Mouse (Mus musculus): ENCODE results near the gene Zeb2. TPM values are rescaled to one million over a fixed set of nuclear protein-coding genes. Genes with fewer than 3 reads are reported as not detected.

Zeb2 gene
- polyA plus RNA-seq, 1 experiment from 2014 or later, result 37.4 TPM

- WGBS, result 92% methylated on average over 5 of the region's 5 CpGs
- Histone ChIP-seq H3K27ac (no peak overlapping the region), H3K36me3 (no peaks in the 10 kb centered on the region), H3K9ac (no peak overlapping the region), H3K27me3 (replicated peaks) (no peaks in the 10 kb centered on the region), H3K9me3 (no peaks in the 10 kb centered on the region), H3K4me1 (replicated peaks) (peaks cover 3% of the 10 kb centered on the region; the same call in 1 of the 2 replicates), H3K4me2 (replicated peaks) (no peak overlapping the region), H3K4me3 (replicated peaks) (no peak overlapping the region)
- no peak for ATAC-seq
Observed at GRCm38 (mm10) chr2:45092654-45093053, 24.5 kb downstream of the Zeb2 start.

- no peak for ATAC-seq
- H3K27ac ChIP-seq, result no peak overlapping the region
- 88% methylated on average over 8 of the region's 8 CpGs for WGBS
Observed at GRCm38 (mm10) chr2:45090529-45091297, 26.5 kb downstream of the Zeb2 start.

GRCm38 (mm10) chr2:45089251-45089530, 28.0 kb downstream of the Zeb2 start:
- H3K4me1 ChIP-seq (replicated peaks), result no peaks in the 10 kb centered on the region
- no peaks in the 10 kb centered on the region for H3K9me3 ChIP-seq
- no peaks in the 10 kb centered on the region for H3K36me3 ChIP-seq
- no peak overlapping the region for H3K27ac ChIP-seq
- H3K4me3 ChIP-seq (replicated peaks), result no peak overlapping the region
- ATAC-seq, result no peak
- H3K9ac ChIP-seq, result no peak overlapping the region
- H3K4me2 ChIP-seq (replicated peaks), result no peak overlapping the region
- WGBS, result 62% methylated on average over 3 of the region's 3 CpGs
- no peaks in the 10 kb centered on the region for H3K27me3 ChIP-seq (replicated peaks)

More at GRCm38 (mm10) chr2:45090529-45091297, 26.5 kb downstream of the Zeb2 start:
- Histone ChIP-seq H3K36me3 (no peaks in the 10 kb centered on the region), H3K9me3 (no peaks in the 10 kb centered on the region), H3K4me1 (replicated peaks) (no peaks in the 10 kb centered on the region), H3K9ac (no peak overlapping the region), H3K4me2 (replicated peaks) (no peak overlapping the region), H3K27me3 (replicated peaks) (no peaks in the 10 kb centered on the region), H3K4me3 (replicated peaks) (no peak overlapping the region)

- no peaks in the 10 kb centered on the region for H3K9me3 ChIP-seq
- no peak overlapping the region for H3K9ac ChIP-seq
- WGBS, result 58% methylated on average over 15 of the region's 15 CpGs
- no peak overlapping the region for H3K4me2 ChIP-seq (replicated peaks)
- no peaks in the 10 kb centered on the region for H3K36me3 ChIP-seq
- no peak overlapping the region for H3K4me3 ChIP-seq (replicated peaks)
- no peaks in the 10 kb centered on the region for H3K27me3 ChIP-seq (replicated peaks)
- no peak for ATAC-seq
- H3K27ac ChIP-seq, result no peak overlapping the region
- no peaks in the 10 kb centered on the region for H3K4me1 ChIP-seq (replicated peaks)
Observed at GRCm38 (mm10) chr2:45088435-45089250, 28.6 kb downstream of the Zeb2 start.

- Histone ChIP-seq H3K4me1 (replicated peaks) (no peaks in the 10 kb centered on the region), H3K4me2 (replicated peaks) (no peak overlapping the region), H3K36me3 (no peaks in the 10 kb centered on the region), H3K4me3 (replicated peaks) (no peak overlapping the region), H3K27me3 (replicated peaks) (no peaks in the 10 kb centered on the region), H3K9me3 (no peaks in the 10 kb centered on the region), H3K9ac (no peak overlapping the region), H3K27ac (no peak overlapping the region)
- no peak for ATAC-seq
- WGBS, result 34% methylated on average over 4 of the region's 4 CpGs
Observed at GRCm38 (mm10) chr2:45087208-45087607, 30.0 kb downstream of the Zeb2 start.

- Histone ChIP-seq H3K9me3 (no peaks in the 10 kb centered on the region), H3K9ac (no peak overlapping the region), H3K4me3 (replicated peaks) (no peak overlapping the region), H3K4me2 (replicated peaks) (no peak overlapping the region), H3K4me1 (replicated peaks) (no peaks in the 10 kb centered on the region), H3K27ac (no peak overlapping the region), H3K27me3 (replicated peaks) (no peaks in the 10 kb centered on the region), H3K36me3 (no peaks in the 10 kb centered on the region)
- ATAC-seq, result no peak
- WGBS, result 92% methylated on average over 5 of the region's 5 CpGs
Observed at GRCm38 (mm10) chr2:45085653-45086052, 31.5 kb downstream of the Zeb2 start.

- 60% methylated on average over 10 of the region's 10 CpGs for WGBS
- Histone ChIP-seq H3K9ac (no peak overlapping the region), H3K27ac (no peak overlapping the region), H3K4me2 (replicated peaks) (no peak overlapping the region), H3K9me3 (no peaks in the 10 kb centered on the region), H3K4me3 (replicated peaks) (no peak overlapping the region), H3K27me3 (replicated peaks) (no peaks in the 10 kb centered on the region), H3K36me3 (no peaks in the 10 kb centered on the region), H3K4me1 (replicated peaks) (no peaks in the 10 kb centered on the region)
- ATAC-seq, result no peak
Observed at GRCm38 (mm10) chr2:45083042-45083441, 34.2 kb downstream of the Zeb2 start.

GRCm38 (mm10) chr2:45081559-45081958, 35.6 kb downstream of the Zeb2 start:
- Histone ChIP-seq H3K4me2 (replicated peaks) (no peak overlapping the region), H3K36me3 (no peaks in the 10 kb centered on the region), H3K4me3 (replicated peaks) (no peak overlapping the region), H3K27ac (no peak overlapping the region), H3K27me3 (replicated peaks) (no peaks in the 10 kb centered on the region), H3K9me3 (no peaks in the 10 kb centered on the region), H3K9ac (no peak overlapping the region), H3K4me1 (replicated peaks) (no peaks in the 10 kb centered on the region)
- ATAC-seq, result no peak
- 77% methylated on average over 4 of the region's 4 CpGs for WGBS

- no peaks in the 10 kb centered on the region for H3K36me3 ChIP-seq
- H3K27me3 ChIP-seq (replicated peaks), result no peaks in the 10 kb centered on the region
- no peak overlapping the region for H3K27ac ChIP-seq
- no peak overlapping the region for H3K9ac ChIP-seq
- H3K9me3 ChIP-seq, result no peaks in the 10 kb centered on the region
- ATAC-seq, result no peak
- 57% methylated on average over 3 of the region's 3 CpGs for WGBS
- no peak overlapping the region for H3K4me3 ChIP-seq (replicated peaks)
- H3K4me1 ChIP-seq (replicated peaks), result no peaks in the 10 kb centered on the region
- H3K4me2 ChIP-seq (replicated peaks), result no peak overlapping the region
Observed at GRCm38 (mm10) chr2:45077938-45078487, 39.2 kb downstream of the Zeb2 start.

GRCm38 (mm10) chr2:45077383-45077782, 39.8 kb downstream of the Zeb2 start:
- H3K9ac ChIP-seq, result no peak overlapping the region
- no peaks in the 10 kb centered on the region for H3K36me3 ChIP-seq
- no peaks in the 10 kb centered on the region for H3K4me1 ChIP-seq (replicated peaks)
- no peak for ATAC-seq
- WGBS, result 84% methylated on average over 5 of the region's 5 CpGs
- H3K4me3 ChIP-seq (replicated peaks), result no peak overlapping the region
- no peak overlapping the region for H3K4me2 ChIP-seq (replicated peaks)
- no peaks in the 10 kb centered on the region for H3K9me3 ChIP-seq
- no peaks in the 10 kb centered on the region for H3K27me3 ChIP-seq (replicated peaks)
- H3K27ac ChIP-seq, result no peak overlapping the region

- no peak overlapping the region for H3K4me2 ChIP-seq (replicated peaks)
- no peak overlapping the region for H3K27ac ChIP-seq
- no peaks in the 10 kb centered on the region for H3K9me3 ChIP-seq
- no peaks in the 10 kb centered on the region for H3K27me3 ChIP-seq (replicated peaks)
- H3K9ac ChIP-seq, result no peak overlapping the region
- no peaks in the 10 kb centered on the region for H3K4me1 ChIP-seq (replicated peaks)
- 67% methylated on average over 6 of the region's 6 CpGs for WGBS
- H3K36me3 ChIP-seq, result no peaks in the 10 kb centered on the region
- ATAC-seq, result no peak
- H3K4me3 ChIP-seq (replicated peaks), result no peak overlapping the region
Observed at GRCm38 (mm10) chr2:45073025-45073424, 44.2 kb downstream of the Zeb2 start.

GRCm38 (mm10) chr2:45071296-45071695, 45.9 kb downstream of the Zeb2 start:
- Histone ChIP-seq H3K4me3 (replicated peaks) (no peak overlapping the region), H3K27ac (no peak overlapping the region), H3K9ac (no peak overlapping the region), H3K4me2 (replicated peaks) (no peak overlapping the region), H3K27me3 (replicated peaks) (no peaks in the 10 kb centered on the region), H3K9me3 (no peaks in the 10 kb centered on the region), H3K36me3 (no peaks in the 10 kb centered on the region), H3K4me1 (replicated peaks) (0 out of 2 replicates have a peak, but pooled peaks cover 4% of the 10 kb centered on the region)
- 75% methylated on average over 5 of the region's 5 CpGs for WGBS
- no peak for ATAC-seq

All from intestine, embryonic 15.5 days (tissue).